Mouse (Mus musculus) intestine, postnatal 0 days (tissue): Measurements from ENCODE around the gene Srm. TPM values are rescaled to one million over a fixed set of nuclear protein-coding genes. Genes with fewer than 3 reads are reported as not detected.

Experiments used
- ATAC-seq: fragments of 200-750 bp; cut with Nextera tagmentation; 2 replicates; pipeline ENCODE4 v1.8.0; 2017; ENCODE audit warnings: mild to moderate bottlenecking, moderate TSS enrichment, moderate library complexity
- H3K27ac ChIP-seq: fragments of 300-500 bp; sonication (generic); 2 replicates; pipeline ENCODE4 v1.5.1; 2014; ENCODE audit warnings: mild to moderate bottlenecking, low read depth, low read length, moderate library complexity
- H3K27me3 ChIP-seq: fragments of 300-500 bp; sonication (generic); replicated peaks from 2 replicates; pipeline ENCODE4 v1.6.1; 2014; ENCODE audit warnings: low read length, mixed read lengths; ENCODE audit not compliant: control insufficient read depth, insufficient read depth
- H3K36me3 ChIP-seq: fragments of 300-500 bp; sonication (generic); 2 replicates; pipeline ENCODE4 v1.6.1; 2014; ENCODE audit warnings: mild to moderate bottlenecking, moderate library complexity; ENCODE audit not compliant: control insufficient read depth, insufficient read depth
- H3K4me1 ChIP-seq: fragments of 300-500 bp; sonication (generic); replicated peaks from 2 replicates; pipeline ENCODE4 v1.6.1; 2014; ENCODE audit warnings: antibody characterized with exemption, low read length, mixed read lengths; ENCODE audit not compliant: control insufficient read depth, insufficient read depth
- H3K4me2 ChIP-seq: fragments of 300-500 bp; sonication (generic); replicated peaks from 2 replicates; pipeline ENCODE4 v1.6.1; 2014; ENCODE audit warnings: low read depth, mild to moderate bottlenecking, moderate library complexity
- H3K4me3 ChIP-seq: fragments of 300-500 bp; sonication (generic); 2 replicates; pipeline ENCODE4 v1.5.1; 2014; ENCODE audit warnings: low read depth, low read length
- H3K9ac ChIP-seq: fragments of 300-500 bp; sonication (generic); 2 replicates; pipeline ENCODE4 v1.6.1; 2014; ENCODE audit warnings: mild to moderate bottlenecking, low read depth, low read length
- H3K9me3 ChIP-seq: fragments of 300-500 bp; sonication (generic); 2 replicates; pipeline ENCODE4 v1.6.1; 2016; ENCODE audit warnings: mixed run types; ENCODE audit not compliant: control insufficient read depth
- CTCF ChIP-seq: sonication (generic); IDR thresholded peaks from 2 replicates; pipeline ENCODE4 v1.5.1; 2016; ENCODE audit warnings: low read depth, mild to moderate bottlenecking, control low read depth, antibody characterized with exemption, moderate library complexity
- WGBS: fragments of 180-500 bp; shearing (Covaris S2); extraction: QIAGEN DNeasy Blood & Tissue Kit; methylation state at CpG from one replicate; pipeline ENCODE4 v1.1.7; 2014; 5-methylcytosine and 5-hydroxymethylcytosine counted together
- polyA plus RNA-seq: library from polyadenylated mRNA; unstranded; fragments of >200 nt; fragmentation: Nextera tagmentation; extraction: Ambion mirVana; gene quantifications from 2 replicates; pipeline ENCODE4 v1.2.1, GENCODE M21; 2015

Srm gene
- polyA plus RNA-seq = 49.3 and 50.5 TPM in 2 replicates

DNA sequence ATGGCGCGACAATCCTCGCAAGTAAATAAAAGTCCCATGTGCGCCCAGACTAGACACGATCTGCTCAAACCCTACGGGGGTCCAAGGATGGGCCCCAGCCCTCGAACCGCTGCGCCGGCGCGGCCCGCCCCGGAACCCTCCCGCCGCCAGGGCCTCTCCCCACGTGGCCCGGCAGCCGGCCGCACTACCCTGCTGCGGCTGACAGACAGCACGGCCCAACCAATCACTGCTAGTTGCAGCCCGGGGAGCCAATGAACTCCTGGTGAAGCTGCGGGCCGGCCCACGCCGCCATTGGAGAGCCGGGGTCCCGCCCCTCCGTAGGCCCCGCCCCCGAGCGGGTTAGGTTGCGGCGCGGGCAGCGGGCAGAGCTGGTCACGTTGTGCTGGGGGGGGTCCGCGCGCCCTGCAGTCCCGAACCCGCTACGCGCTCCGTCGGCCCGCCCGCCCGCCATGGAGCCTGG is at the start of gene Srm:
Gene Srm, plus strand, starts transcription at position 333 of the 460 bp plus-strand sequence.
- under 1% methylated on average over 35 of the region's 50 CpGs for WGBS
- Histone ChIP-seq H3K9ac (peak within 1 kb of the TSS; percentile 58), H3K36me3 (peaks cover 29% of the 10 kb centered on the region; the same call in 1 of the 2 replicates), H3K4me1 (no peaks in the 10 kb centered on the region), H3K9me3 (no peaks in the 10 kb centered on the region), H3K27me3 (no peaks in the 10 kb centered on the region), H3K4me3 (peak within 1 kb of the TSS; percentile 84), H3K4me2 (peak within 1 kb of the TSS; percentile 88), H3K27ac (peak within 1 kb of the TSS; percentile 41)
- TF ChIP-seq CTCF = no peak
- ATAC-seq = peak; percentile 99

DNA sequence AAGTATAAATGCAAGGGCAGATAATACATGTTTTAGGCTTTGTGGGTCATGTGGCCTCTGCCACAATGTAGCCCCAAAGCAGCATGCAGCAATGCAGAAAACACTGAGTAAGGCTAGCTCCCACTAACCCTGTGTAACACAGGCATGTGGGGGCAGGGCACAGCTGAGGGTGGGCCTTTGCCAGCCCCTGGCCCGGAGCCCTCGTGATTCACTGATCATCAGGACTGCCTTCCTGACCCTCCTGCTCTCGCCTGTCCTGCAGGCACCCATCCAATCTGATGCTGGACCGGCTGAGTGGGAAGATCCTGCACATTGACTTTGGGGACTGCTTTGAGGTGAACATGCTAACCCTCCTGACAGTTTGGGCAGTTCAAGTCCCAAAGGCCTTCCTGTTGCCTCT is 42.2 kb upstream of the Srm start:
- no peak for ATAC-seq
- no peak overlapping the region for H3K9ac ChIP-seq
- no peak overlapping the region for H3K4me2 ChIP-seq
- H3K27ac ChIP-seq = no peak overlapping the region
- WGBS = 92% methylated on average over 4 of the region's 4 CpGs
- H3K4me3 ChIP-seq = no peak overlapping the region
- H3K27me3 ChIP-seq = no peaks in the 10 kb centered on the region
- TF ChIP-seq CTCF = no peak
- peaks cover 87% of the 10 kb centered on the region for H3K36me3 ChIP-seq
- H3K9me3 ChIP-seq = no peaks in the 10 kb centered on the region
- H3K4me1 ChIP-seq = no peaks in the 10 kb centered on the region

DNA sequence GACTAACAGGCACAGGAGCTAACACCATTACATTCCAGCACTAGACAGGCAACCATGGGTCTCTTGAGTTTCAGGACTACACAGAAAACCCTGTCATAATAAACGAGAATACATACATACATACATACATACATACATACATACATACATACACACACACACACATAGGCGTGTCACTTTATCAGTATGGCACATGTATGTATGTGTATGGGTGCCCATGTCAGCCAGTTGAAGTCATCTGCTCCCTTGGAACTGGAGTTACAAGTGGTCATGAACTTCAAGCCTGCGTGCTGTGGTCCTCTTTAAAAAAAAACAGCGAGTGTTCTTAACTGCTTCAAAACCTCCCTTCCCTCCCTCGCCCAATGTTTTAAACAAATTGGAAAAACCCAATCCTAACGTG is 33.5 kb upstream of the Srm start:
- H3K4me2 ChIP-seq = peak overlapping the region; percentile 81
- 25% methylated on average over 6 of the region's 6 CpGs for WGBS
- H3K9me3 ChIP-seq = no peaks in the 10 kb centered on the region
- peak; percentile 14; the same call in 1 of the 2 replicates for ATAC-seq
- no peaks in the 10 kb centered on the region; the same call in 1 of the 2 replicates for H3K4me1 ChIP-seq
- no peak overlapping the region for H3K27ac ChIP-seq
- peaks cover 40% of the 10 kb centered on the region for H3K36me3 ChIP-seq
- peak overlapping the region; percentile 81 for H3K4me3 ChIP-seq
- no peaks in the 10 kb centered on the region for H3K27me3 ChIP-seq
- peak overlapping the region; percentile 93 for H3K9ac ChIP-seq
- TF ChIP-seq CTCF = no peak

DNA sequence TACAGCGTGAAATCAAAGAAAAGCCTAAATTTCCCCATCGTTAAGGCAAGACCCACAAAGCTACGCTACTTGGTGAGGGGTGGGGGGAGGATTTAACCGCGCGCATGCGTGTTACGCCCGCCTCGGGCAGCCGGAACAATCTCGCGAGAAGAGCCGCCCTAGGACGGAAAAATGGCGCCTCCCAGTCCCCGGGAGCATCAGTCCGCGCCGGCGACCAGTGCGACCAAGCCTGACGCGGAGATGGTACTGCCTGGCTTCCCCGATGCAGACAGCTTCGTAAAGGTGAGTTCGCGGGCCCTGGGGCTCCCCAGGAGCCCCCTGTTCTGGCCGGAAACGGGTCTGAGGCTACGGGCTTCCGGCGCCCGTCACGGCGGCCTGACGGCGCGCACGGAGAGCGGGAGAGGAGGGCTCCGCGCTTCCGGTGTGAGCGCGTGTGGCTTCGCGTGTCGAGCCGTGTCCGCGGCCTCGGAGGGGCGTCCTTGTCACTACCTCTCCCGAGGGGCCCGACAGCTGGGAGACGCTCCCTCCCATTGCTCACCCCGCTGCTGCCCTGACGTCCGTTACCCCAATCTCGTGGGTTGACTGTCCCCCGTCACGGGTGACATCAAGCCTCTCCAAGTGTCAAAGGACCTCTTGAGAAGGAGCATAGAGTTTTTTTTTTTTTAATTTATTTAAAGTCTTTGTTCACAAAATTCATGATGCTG is 32.9 kb upstream of the Srm start, which contains the start of gene Exosc10:
Gene Exosc10, plus strand, starts transcription at position 133 of the 704 bp plus-strand sequence.
- TF ChIP-seq CTCF = no peak
- H3K9ac ChIP-seq = peak within 1 kb of the TSS; percentile 93
- H3K9me3 ChIP-seq = no peaks in the 10 kb centered on the region
- peak within 1 kb of the TSS; percentile 81 for H3K4me3 ChIP-seq
- H3K36me3 ChIP-seq = peaks cover 40% of the 10 kb centered on the region
- H3K4me2 ChIP-seq = peak within 1 kb of the TSS; percentile 81
- peak within 1 kb of the TSS; percentile 87 for H3K27ac ChIP-seq
- peak; percentile 92 for ATAC-seq
- no peaks in the 10 kb centered on the region; the same call in 1 of the 2 replicates for H3K4me1 ChIP-seq
- under 1% methylated on average over 59 of the region's 63 CpGs for WGBS
- H3K27me3 ChIP-seq = no peaks in the 10 kb centered on the region

DNA sequence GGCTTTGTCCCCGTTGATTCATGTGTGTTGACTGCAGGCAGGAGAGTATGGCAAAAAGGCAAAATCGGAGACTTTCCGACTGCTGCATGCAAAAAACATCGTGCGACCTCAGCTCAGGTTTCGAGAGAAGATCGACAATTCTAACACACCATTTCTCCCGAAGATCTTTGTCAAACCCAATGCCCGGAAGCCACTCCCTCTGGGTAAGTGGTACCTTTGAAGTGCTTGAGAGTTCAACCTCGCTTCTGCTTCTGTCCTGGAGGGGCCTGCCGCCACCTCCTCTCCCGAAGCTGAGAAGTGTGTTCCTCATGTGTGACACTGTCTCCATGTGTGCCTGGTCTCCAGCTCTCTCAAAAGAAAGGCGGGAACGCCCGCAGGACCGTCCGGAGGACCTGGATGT is 28.6 kb upstream of the Srm start:
- Histone ChIP-seq H3K27me3 (no peaks in the 10 kb centered on the region), H3K9me3 (no peaks in the 10 kb centered on the region), H3K27ac (no peak overlapping the region), H3K4me2 (no peak overlapping the region), H3K4me3 (no peak overlapping the region), H3K36me3 (peaks cover 72% of the 10 kb centered on the region), H3K4me1 (no peaks in the 10 kb centered on the region; the same call in 1 of the 2 replicates), H3K9ac (no peak overlapping the region)
- TF ChIP-seq CTCF = no peak
- 95% methylated on average over 17 of the region's 17 CpGs for WGBS
- no peak for ATAC-seq

DNA sequence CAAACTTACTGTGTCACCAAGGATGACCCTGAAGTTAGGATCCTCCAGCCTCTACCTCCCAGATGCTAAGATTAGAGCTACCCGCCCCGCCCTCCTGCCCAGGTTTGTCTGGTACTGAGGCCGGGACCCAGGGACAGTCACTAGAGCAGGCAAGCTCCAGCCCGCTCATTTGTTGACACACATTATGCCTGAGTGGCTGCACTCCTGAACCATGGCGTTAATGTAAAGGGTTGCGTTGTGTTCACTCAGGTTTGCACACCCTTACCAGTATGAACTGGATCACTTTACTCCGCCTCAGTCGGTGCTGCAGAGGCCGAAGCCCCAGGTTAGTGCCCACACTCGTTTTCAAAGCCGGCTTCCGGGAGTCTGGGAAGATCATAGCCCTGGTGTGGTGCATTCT is 27.7 kb upstream of the Srm start:
- no peaks in the 10 kb centered on the region for H3K27me3 ChIP-seq
- H3K4me2 ChIP-seq = no peak overlapping the region
- no peak for TF ChIP-seq CTCF
- no peak overlapping the region for H3K4me3 ChIP-seq
- peaks cover 80% of the 10 kb centered on the region for H3K36me3 ChIP-seq
- no peak overlapping the region for H3K27ac ChIP-seq
- H3K4me1 ChIP-seq = no peaks in the 10 kb centered on the region; the same call in 1 of the 2 replicates
- no peaks in the 10 kb centered on the region for H3K9me3 ChIP-seq
- H3K9ac ChIP-seq = no peak overlapping the region
- no peak for ATAC-seq
- 95% methylated on average over 12 of the region's 12 CpGs for WGBS
